Mouse (Mus musculus) gastrocnemius, postnatal 10 days (tissue): ENCODE data around the gene Kctd4. TPM values are rescaled to one million over a fixed set of nuclear protein-coding genes. Genes with fewer than 3 reads are reported as not detected.
"Not testable (repeated sequence)": the region's sequence is repeated elsewhere in the genome, so short reads cannot be mapped to it uniquely, and the experiment has no call there.

ENCODE experiments used
- DNase-seq: peaks from one replicate; pipeline ENCODE4 v3.0.0; 2021; ENCODE audit warnings: mixed read lengths
- long read RNA-seq, 2 experiments: library from polyadenylated mRNA; stranded (forward); transcript quantifications; one replicate each; pipeline ENCODE4 v2.0.0; 2021
- total RNA-seq, 2 experiments: library from RNA; stranded (reverse); gene quantifications; 2 replicates each; pipeline ENCODE4 v1.2.3; 2021

Gene Kctd4
- under 1 TPM in 1 of 2 experiments, not detected in 1; 0.05 TPM for total RNA-seq
- long read RNA-seq, experiment 1: 0 reads
- long read RNA-seq, experiment 2, partial matches to known transcripts: 0 of 1 reads
- long read RNA-seq, experiment 2, other reads (novel, unspliced or antisense): 1 of 1 reads

DNA sequence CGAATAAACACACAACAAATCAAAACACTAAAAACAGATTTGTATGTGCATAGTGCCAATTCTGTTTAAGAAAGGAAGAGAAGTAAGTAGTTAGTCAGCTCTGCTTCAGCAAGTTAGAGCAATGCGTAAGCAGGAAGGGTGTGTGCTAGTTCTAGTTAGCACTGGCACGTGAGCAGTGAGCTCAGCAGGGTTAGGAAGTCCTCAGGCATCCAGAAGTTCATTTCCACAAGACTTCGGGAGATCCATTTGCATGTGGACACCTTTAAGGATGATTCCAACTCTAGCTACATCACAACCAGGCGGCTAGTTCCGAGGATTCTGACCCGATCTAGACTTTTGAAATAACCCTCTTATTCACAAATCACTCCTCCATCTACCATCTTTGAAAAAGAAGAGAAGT lies at the start of gene Kctd4:
Gene Kctd4 (plus strand): TSS at position 244 of the 400 bp plus-strand sequence.
- DNase-seq: no peak

DNA sequence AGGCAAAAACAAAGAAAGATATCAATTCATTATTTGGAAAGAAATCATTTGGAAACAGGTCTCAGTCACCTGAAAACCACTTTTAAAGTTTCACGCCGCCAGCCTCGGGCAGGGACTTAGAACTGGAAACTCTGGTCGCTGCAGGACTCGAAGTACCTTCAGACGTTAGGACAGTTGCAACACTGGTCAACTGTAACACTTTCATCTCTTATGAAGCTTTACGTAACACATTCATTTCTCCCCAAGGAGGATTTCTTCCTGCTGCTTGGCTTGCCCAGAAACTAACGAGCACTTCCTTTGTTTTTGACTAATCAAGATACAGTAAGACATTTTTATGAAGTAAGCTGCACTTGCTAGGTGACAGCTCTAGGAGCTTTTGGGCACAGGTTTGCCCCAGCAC lies 47.9 kb upstream of the Kctd4 start:
- no peak for DNase-seq

DNA sequence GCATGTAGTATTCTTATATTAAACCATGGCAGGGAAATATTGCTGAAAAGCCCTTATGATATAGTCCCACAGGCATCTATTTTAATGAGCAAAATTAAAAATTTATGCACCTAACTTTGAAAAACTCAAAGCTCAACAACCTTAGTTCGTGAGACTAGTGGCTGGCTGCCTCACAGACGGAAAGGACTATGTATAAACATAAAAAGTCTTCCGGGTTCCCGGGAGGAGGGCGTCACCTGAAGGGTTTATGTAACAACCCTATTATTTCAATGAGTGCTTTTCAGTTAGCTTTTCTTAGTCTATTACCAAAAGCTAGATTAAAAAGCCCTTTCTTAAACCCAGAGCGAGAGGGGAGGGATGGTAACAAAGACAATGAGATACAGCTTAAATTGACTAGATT lies 42.8 kb upstream of the Kctd4 start:
- DNase-seq: no peak

DNA sequence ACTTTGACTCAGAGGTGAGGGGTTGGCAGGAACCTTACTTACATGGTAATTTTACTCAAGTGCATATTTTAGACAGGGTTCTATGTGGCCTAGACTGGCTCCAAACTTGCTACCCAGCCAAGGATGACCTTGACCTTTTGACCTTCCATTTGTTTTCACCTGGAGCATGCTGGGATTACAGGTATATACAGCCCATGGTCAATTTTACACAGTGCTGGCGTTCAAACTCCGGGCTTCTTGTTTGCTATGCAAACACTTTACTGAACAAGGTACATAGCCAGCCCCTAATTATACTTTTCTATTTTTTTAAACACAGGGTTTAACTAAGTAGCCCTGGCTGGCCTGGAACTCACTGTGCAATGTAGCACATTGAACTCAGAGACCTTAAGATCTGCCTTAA lies 42.1 kb upstream of the Kctd4 start:
- no peak for DNase-seq

DNA sequence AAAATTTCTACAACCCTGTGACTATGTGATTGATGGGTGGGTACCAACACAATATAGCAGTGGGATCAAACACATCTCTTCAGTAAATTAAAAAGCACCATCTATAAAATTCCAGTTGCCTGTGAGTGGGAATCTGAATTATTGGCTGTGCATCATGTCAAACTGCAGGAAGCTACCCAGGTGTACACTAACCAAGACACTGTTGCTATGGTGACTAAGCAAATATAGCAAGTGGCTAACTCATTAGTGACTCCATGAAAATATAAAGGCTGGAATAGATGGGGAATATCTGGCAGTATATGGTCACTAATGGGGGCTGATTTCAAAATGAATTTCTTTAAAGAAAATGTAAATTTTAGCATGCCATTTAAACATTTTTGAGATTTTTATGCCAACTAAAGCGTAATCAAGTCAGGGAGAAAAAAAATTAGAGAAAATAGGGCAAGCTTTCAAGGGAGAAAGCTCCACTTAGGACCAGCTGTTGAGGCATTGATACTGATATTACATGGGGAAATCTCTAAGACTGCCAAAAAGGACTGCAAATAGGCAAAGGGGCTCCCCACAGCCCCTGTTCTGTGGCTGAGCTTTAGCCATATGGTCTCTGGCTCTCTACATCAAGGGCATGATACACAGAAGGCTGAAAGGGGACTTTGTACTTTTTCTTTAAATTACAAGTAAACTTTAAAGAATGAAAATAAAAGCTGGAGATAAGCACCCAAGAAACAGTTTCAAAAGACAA lies 31.3 kb upstream of the Kctd4 start:
- DNase-seq: no peak

DNA sequence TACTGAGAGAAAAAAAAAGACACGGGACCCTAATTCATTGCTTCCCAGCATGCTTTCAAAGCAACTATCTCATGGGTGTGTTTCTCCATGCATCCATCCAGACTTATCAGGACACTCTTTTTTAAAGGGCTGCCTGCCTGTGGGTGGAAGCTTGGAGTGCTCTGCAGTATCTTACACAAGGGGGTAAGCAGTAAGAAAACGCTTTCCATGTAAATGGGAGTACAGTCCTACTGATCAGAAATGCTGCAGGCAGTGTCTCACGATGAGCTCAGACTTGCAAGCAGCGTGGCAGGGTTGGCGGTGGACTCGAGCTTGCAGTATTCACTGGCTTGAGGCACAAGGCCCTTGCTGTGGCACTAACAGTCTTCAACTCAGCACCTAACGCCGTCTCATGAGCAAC lies 25.1 kb upstream of the Kctd4 start:
- DNase-seq: not testable (repeated sequence)

DNA sequence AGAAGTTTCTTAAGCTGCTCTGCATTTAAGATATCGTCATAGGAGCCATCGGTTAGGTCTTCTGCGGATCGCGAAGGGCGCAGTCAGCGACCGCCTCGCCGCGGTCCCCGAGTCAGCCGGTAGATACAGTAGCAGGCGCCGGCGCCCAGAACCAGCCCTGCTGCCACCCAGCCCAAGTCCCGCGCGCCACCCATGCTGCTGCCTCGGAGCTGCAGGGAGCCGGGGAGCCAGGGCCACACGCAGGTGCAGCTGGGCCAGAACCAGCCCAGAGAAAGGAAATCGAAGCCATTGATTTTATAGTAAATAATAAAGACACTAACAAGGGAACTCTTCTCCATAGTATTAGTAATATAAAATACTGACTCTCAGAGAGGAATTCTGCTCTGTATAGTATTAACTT lies 23.5 kb upstream of the Kctd4 start:
- DNase-seq: no peak

DNA sequence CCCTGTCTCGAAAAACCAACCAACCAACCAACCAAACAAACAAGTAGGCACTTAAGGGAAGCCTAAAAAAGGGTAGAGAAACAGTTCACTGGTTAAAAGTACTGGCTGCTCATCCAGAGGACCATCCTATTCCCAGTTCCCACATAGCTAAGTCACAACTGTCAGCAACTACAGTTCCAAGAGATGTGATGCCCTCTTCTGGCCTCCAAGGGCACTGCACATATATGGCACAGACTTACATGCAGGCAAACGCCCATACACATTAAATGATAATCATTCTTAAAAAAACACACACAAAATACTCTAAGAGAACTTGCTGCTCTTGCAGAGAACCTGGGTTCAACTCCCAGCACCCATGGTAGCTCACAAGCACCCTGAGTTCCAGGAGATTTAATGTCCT lies 20.4 kb upstream of the Kctd4 start:
- DNase-seq: no peak

DNA sequence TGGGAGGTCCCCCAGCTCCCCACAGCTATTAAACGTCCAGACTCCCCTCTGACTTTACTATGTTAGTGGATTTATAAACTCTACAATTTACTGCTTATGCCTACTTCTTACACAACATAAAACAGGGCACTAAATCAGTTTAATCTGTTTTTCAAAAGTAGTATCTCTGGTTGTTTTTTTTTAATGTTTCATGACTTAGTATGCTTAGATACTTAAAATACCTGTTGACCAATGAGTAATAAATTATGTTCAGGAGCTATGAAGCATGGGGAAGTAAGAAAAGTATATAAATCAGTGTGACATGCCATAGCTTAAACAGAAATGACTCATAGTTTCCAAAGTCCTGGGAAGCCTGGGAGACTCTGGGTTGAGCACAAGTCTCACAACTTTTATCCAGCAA lies 17.1 kb upstream of the Kctd4 start:
- DNase-seq: no peak

DNA sequence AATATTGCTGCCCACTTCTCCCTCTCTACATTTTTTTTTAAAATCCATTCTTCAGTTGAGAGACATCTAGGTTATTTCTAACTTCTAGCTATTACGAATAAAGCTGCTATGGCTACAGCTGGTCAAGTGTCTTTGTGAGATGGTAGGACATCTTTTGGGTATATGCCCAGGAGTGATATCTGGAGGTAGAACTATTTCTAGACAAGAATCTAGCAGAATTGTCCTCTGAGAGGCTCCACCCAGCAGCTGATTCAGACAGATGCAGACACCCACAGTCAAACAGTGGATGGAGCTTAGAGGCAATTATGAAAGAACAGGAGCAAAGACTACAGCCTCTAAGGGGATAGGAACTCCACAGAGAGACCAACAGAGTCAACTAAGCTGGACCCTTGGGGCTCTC lies 13.3 kb upstream of the Kctd4 start:
- DNase-seq: no peak

DNA sequence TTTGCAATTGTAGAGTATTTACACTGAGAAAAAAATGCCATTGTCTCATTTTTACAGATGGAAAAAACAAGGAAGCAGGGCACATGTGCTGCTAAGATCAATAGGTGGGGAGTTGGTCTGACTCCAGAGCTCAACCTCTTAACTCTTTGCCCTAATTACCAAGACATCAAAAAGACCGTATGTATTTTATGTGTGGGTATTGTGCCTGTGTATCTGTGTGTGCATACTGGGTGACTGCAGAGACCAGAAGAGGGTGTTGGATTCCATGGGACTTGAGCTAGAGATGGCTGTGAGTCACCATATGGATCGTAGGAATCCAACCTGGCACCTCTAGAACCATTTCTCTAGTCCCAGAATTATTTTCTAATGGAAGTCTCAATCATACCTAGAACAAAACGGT lies 12.4 kb upstream of the Kctd4 start:
- no peak for DNase-seq

DNA sequence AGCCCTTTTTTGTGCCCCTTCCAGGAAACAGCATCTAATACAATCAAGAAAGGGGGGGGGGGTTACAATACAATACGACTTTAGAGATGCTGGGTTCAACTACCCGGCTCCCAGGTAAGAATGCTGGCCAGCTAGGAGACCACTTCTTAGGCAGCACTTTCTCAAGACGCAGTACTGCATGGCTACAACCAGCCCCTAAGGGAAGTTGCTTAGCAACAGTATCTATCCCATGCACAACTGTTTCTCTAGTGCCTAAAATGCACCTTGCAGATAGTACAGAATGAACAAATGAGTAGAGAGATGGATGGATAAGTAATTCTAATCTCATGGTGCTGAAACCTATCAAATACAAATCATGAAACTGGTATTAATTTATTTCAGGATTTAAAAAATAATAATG lies 7.1 kb upstream of the Kctd4 start:
- no peak for DNase-seq

DNA sequence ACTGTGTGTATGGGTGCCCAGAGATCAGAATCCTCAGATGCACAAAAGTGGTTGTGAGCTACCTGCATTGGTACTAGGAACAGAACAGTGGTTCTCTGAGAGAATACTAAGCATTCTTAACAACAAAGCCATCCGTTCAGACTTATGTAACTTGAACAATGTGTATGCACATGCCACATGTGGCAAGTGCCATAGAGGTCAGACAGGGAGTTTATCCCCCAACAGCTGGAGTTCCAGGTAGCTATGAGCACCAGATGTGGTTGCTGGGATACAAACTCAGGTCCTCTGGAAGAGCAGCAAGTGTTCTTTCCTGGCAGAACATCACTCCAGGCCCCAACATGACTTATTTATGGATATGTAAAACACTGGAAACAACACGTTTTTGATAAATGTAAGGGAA lies 1.8 kb upstream of the Kctd4 start:
- DNase-seq: no peak

DNA sequence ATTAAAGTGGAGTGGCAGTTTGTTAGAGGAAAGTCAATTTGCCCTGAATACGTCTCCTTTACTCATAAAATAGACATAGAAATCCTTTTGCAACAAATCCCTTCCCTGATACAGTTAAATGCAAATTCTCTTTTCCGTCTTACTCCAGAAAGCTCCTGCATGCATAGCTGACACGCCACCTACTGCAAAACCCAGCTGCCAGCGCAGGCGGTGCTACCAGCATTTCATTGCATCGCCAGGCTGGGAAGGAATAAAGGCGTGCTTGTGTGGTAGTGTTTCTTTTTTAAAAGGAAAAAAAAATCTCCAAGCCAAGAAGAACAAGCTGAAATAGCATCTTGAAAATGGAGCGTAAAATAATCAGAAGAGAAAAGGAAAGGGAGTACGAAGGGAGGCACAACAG lies 7.4 kb downstream of the Kctd4 start:
- no peak for DNase-seq

DNA sequence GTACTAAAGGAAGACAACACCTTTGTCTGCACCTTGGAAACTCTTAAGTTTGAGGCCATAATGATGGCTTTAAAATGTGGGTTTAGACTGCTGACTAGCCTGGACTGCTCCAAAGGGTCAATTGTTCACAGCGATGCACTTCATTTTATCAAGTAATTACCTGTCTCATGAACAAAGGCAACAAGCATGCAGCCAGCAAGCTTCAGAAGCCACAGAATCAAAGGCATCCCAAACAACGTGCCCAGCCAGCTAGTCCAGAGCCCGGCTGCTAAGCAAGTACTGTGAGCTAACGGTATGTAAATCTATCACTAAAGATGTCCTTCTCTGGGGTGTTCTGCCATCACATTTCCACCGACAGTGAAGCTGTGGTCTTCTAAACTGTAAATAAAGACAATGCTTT lies 8.4 kb downstream of the Kctd4 start:
- no peak for DNase-seq

DNA sequence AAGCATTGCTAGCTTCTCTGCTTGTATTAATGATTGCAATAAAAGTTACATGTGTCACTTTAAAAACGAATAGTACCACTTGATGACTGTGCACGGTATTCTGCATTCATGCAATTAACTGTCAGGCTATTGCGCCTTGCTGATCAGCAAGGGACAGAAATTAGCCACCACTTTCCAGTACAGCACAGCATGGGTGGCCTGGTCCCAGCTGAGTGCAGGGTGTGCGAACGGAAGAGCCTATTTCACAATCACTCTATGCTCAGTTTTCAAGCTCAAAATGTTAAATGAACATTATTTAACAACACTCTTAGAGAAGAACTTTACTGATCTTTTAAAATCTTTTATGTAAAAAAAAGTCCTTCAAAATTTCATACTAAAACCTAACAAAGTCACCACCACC lies 9.2 kb downstream of the Kctd4 start:
- DNase-seq: no peak

DNA sequence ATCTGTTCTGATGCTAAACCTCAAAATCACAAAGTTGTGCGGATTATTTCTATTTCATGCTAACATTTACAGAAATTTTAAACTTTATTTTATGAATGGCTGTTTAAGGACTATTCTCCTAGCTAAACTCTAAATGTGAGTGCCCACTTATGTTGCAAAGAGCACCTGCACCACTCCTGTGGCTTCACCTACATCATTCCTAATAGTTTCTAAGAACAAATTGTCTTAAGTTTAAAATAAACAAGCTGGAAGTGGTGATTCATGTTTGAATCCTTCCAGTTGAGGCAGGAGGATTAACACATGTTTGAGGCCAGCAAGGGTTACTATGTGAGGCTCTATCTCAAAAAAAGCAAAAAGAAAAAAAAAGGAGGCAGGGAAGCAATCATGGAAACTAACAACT lies 9.6 kb downstream of the Kctd4 start:
- no peak for DNase-seq

DNA sequence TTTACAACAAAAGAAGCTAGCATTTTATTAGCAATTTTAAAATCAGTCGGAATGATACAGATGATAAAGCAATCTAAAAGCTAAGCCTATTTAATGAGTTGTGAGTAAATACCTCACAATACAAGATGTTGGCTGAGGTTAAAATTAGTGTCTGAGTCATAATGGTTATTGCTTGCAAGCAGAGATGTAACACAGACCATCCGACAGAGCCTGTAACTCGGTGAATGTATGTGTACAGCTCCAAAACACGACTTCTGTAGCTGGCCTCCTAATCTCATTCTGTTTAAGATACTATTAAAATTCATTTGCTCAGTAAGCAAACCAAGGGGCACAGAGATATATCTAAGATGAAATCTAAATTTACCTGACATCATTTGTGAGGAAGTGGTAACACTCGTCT lies 12.5 kb downstream of the Kctd4 start:
- DNase-seq: no peak

DNA sequence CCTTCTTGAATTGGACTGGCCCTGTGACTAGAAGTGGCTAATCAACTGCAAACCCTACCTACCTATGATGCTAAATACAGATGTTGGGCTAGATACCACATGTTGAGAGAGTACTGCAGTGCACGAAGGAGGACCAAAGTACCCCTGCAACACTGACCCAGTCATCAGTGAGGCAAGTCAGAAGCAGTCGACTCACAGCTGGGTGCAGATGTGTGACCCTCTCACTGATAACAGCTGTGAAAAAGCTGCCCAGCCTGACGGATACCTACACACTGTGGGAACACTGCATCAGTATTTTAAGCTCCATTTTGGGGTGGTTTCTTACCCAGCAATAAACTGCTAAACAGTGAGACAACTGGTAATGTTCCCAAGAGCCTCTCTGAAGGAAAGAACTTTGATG lies 21.3 kb downstream of the Kctd4 start:
- no peak for DNase-seq

DNA sequence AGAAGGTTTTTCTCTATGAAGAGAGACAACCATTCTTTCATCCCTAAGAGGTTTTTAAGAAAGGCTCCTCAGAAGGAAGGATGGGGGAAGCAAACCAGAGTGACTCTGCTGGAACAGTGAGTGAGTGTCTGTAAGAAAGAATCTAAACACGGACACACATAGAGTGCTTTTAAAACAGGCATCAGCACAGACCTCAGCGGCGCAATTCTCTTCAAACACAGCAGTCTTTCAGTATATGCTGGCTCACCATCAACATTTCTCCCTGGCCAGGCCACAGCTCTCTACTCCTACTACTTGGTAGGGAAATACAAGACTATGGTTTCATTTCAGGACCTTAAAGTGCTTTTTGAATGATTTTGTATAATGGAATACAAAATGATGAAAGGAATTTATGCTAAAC lies 26.4 kb downstream of the Kctd4 start:
- no peak for DNase-seq

DNA sequence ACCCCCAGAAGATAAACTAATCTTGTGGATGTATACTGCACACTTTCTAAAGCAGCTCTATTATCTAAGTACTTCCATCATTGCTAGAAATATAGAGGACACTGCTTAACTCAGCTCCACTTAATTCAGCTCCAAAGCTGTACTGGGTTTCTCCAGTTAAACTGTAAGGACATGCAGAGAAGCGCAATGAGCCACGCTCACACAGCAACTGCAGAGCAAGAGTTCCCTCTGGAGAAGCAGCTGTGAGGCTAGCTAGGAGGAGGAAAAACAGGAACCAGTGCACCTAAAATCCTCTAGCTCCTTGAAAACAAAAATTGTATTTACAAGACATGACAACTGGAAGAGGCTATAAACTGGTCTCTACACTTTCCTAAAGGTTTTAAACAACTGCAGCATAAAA lies 29.1 kb downstream of the Kctd4 start:
- DNase-seq: no peak

DNA sequence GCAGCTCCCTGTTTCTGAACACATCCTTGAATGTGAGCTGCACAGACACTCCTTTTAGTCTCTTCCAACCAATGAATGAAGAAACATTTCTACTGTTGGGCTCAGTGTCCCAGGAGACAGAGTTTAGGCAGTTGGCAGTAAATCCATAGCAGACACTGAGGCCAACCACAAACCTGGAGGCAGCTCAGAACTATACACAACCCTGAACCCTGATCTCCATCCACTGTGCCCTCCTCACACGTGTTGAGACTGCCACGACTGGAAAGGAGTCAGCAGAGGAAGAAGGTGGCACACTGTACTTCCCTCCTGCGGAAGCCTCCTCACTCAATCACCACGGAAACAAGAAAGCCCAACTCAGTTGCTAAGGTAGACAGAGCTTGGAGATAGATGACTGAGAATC lies 30.3 kb downstream of the Kctd4 start:
- DNase-seq: no peak

DNA sequence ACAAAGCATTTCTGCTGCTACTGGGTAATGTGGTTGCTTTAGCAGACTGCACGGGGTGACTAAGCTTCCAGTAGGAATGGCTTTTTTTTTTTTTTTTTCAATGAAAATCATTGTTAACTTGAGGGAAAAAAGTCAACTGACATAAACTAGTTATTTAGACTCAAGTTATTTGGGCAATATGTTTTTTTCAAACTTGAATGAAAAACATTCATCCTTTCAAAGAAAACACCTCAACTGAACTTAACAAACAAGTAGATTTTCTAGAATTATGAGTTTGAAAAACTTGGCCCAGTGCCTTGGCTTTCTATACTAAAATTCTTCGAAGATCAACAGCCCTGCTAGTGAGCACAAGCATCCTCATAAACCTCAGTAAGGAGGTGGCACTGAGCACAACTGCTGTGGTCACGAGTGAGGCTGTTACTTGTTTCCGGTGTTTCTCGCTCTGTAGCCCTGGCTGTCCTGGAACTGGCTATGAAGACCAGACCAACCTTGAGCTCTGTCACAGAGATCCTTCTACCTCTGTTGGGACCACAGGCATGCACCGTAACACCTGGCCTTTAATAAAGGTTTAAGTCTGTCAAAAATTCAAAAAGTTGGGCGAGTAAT lies 32.2 kb downstream of the Kctd4 start:
- DNase-seq: no peak

DNA sequence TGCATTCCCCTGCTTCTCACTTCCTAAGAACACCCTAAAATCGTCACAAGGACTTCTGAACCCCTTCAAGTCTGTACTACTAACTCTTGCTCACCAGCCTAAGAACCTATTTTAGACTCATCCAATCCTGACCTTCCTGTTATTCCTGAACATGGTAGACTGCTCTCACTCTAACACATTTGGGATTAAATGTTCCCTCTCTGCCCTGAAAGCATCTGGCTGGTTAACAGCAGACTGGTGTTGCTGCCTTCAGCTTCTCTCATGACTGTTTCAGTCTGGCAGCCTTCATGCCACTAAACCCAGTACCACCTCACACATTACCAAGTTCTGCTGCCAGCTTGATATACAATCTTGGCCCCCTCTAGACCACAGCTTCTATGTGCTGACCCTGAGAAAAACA lies 34.4 kb downstream of the Kctd4 start:
- DNase-seq: no peak
